Mouse (Mus musculus) ES-E14 (cell line): Measurements from ENCODE around the gene Ankrd34a.

Source experiments
- HCFC1 ChIP-seq: IDR thresholded peaks from 2 replicates; pipeline ENCODE4 v1.6.1; 2012; ENCODE audit warnings: low read length, inconsistent platforms, borderline replicate concordance; ENCODE audit not compliant: insufficient read depth
- ZC3H11A ChIP-seq: IDR thresholded peaks from 2 replicates; pipeline ENCODE4 v1.6.1; 2012; ENCODE audit warnings: low read depth, mild to moderate bottlenecking, inconsistent platforms, low read length, borderline replicate concordance

DNA sequence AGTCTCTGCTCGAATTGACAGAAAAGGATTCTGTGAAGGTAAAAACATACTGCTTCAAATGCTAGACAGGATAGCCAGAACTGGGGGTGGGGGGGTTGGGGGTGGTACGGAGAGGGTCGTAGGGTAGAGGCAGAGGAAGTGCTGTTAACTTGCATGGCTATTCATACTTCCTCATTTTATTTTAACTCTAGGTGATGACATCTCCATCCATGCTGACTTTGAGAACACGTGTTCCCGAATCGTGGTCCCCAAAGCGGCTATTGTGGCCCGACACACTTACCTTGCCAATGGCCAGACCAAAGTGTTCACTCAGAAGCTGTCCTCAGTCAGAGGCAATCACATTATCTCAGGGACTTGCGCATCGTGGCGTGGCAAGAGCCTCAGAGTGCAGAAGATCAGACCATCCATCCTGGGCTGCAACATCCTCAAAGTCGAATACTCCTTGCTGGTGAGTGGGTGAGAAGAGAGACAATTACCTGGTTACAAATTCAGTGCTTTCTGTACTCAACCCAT, 37.0 kb upstream of the Ankrd34a start:
- TF ChIP-seq ZC3H11A (no peak), HCFC1 (no peak)
